ENCODE assay signal across 19 mouse cellular contexts in the genomic region with DNA sequence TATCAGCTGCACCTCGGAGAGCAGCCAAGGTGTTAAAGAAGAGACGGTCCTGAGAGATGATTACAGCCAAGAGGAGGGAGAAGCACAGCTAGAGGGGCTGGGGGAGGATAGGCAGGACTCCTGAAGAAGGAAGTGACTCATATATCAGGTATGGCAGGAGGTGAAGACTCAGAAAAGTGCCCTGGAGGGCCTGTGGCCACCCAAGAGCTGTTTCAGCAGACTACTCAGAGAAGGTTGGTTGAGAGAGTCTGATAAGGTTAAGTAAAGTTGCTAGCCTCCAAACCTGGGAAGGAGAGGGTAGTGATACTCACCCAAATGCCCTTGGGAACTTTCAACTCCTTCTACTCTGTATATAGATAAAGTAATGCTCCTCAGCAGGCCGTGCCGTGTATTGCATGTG.
DNase-seq lines count a peak whose midpoint lies in the region; ATAC-seq and TF ChIP-seq lines count a peak whose summit lies in the region.
"Had no signal": no experiment of that assay in that cellular context is flagged by ENCODE, and none has a peak within 500 bp of the region (broad histone marks: within the 10 kb centered on the region; RNA-seq: fewer than 3 reads in every experiment).

No protein-coding gene starts in this region.

- no peak for TF ChIP-seq CTCF in Patski (IDR thresholded peaks at IDR 0.05)

- H3K27ac ChIP-seq in hindbrain, embryonic 16.5 days (ENCODE audit: low read depth, low read length) = no peak overlapping the region
- no peak overlapping the region for H3K27ac ChIP-seq in hindbrain, embryonic 13.5 days
- no peak overlapping the region for H3K27ac ChIP-seq in midbrain, embryonic 15.5 days
- no peak overlapping the region for H3K27ac ChIP-seq in midbrain, embryonic 16.5 days (ENCODE audit: low read length)
- H3K27ac ChIP-seq: embryonic facial prominence, embryonic 12.5 days; forebrain, embryonic 12.5 days; heart, embryonic 13.5 days; hindbrain, embryonic 14.5 days had no signal

- DNase-seq in Patski (ENCODE audit: low read depth, low spot score) = no peak
- no peak for DNase-seq in spleen, postnatal 14 days (ENCODE audit: low spot score in 2 of 2)
- DNase-seq: adrenal gland, adult 8-10 months; adrenal gland, postnatal 36 days; cerebellum, adult 2 months; cerebellum, postnatal 10 days; forebrain, postnatal 0 days; gastrocnemius, postnatal 14 days; heart, postnatal 36 days had no signal

- H3K4me3 ChIP-seq in hindbrain, embryonic 16.5 days (ENCODE audit: low read length) = no peak overlapping the region
- no peak overlapping the region for H3K4me3 ChIP-seq in hindbrain, embryonic 13.5 days
- no peak overlapping the region for H3K4me3 ChIP-seq in midbrain, embryonic 15.5 days
- no peak overlapping the region for H3K4me3 ChIP-seq in midbrain, embryonic 16.5 days (ENCODE audit: low read depth, low read length)
- H3K4me3 ChIP-seq: embryonic facial prominence, embryonic 12.5 days; forebrain, embryonic 12.5 days; heart, embryonic 13.5 days had no signal

- in situ Hi-C loops in Patski (cut with MboI; ENCODE audit: low pct_unique_long_range_greater_than_20kb) = no loop called here

- H3K9me3 ChIP-seq in hindbrain, embryonic 16.5 days (ENCODE audit: control insufficient read depth, low read length) = no peaks in the 10 kb centered on the region
- H3K9me3 ChIP-seq in hindbrain, embryonic 13.5 days = no peaks in the 10 kb centered on the region
- H3K9me3 ChIP-seq in midbrain, embryonic 15.5 days = no peaks in the 10 kb centered on the region
- H3K9me3 ChIP-seq in midbrain, embryonic 16.5 days (replicated peaks; ENCODE audit: control insufficient read depth, low read length, poor library complexity, severe bottlenecking) = no peaks in the 10 kb centered on the region
- H3K9me3 ChIP-seq: embryonic facial prominence, embryonic 12.5 days; forebrain, embryonic 12.5 days; heart, embryonic 13.5 days had no signal

- no peak overlapping the region for H3K9ac ChIP-seq in hindbrain, embryonic 16.5 days (ENCODE audit: low read depth, low read length)
- H3K9ac ChIP-seq in hindbrain, embryonic 13.5 days = no peak overlapping the region
- no peak overlapping the region for H3K9ac ChIP-seq in midbrain, embryonic 15.5 days
- H3K9ac ChIP-seq in midbrain, embryonic 16.5 days (ENCODE audit: low read depth, low read length) = no peak overlapping the region
- H3K9ac ChIP-seq: embryonic facial prominence, embryonic 12.5 days; forebrain, embryonic 12.5 days; forebrain, postnatal 0 days; heart, embryonic 13.5 days; hindbrain, embryonic 14.5 days had no signal

- no peaks in the 10 kb centered on the region for H3K27me3 ChIP-seq in hindbrain, embryonic 16.5 days (replicated peaks; ENCODE audit: control insufficient read depth, insufficient read depth, low read length)
- H3K27me3 ChIP-seq in hindbrain, embryonic 13.5 days = no peaks in the 10 kb centered on the region
- no peaks in the 10 kb centered on the region for H3K27me3 ChIP-seq in midbrain, embryonic 15.5 days (replicated peaks)
- H3K27me3 ChIP-seq in midbrain, embryonic 16.5 days (ENCODE audit: control insufficient read depth, insufficient read depth, low read depth, low read length) = no peaks in the 10 kb centered on the region
- no peaks in the 10 kb centered on the region for H3K27me3 ChIP-seq in Patski
- H3K27me3 ChIP-seq: embryonic facial prominence, embryonic 12.5 days; forebrain, embryonic 12.5 days; heart, embryonic 13.5 days had no signal

- CTCF ChIA-PET in Patski (lab: Charles Lee) = interaction anchor here (1.2 to 2.4 kb wide), 6 partner anchors 12 to 209 kb away, joined by 3 to 6 read pairs (median 4); no protein-coding TSS in a partner anchor

- H3K4me2 ChIP-seq in hindbrain, embryonic 16.5 days (ENCODE audit: low read length) = no peak overlapping the region
- no peak overlapping the region for H3K4me2 ChIP-seq in hindbrain, embryonic 13.5 days
- no peak overlapping the region for H3K4me2 ChIP-seq in midbrain, embryonic 15.5 days
- no peak overlapping the region for H3K4me2 ChIP-seq in midbrain, embryonic 16.5 days (ENCODE audit: low read length)
- H3K4me2 ChIP-seq: embryonic facial prominence, embryonic 12.5 days; forebrain, embryonic 12.5 days; heart, embryonic 13.5 days; hindbrain, embryonic 14.5 days had no signal

- ATAC-seq in hindbrain, embryonic 16.5 days = 0 out of 2 replicates have a peak, but pooled peaks have one; percentile 12
- ATAC-seq in hindbrain, embryonic 13.5 days (ENCODE audit: low FRiP score) = no peak
- ATAC-seq in midbrain, embryonic 15.5 days (replicated peaks) = 0 out of 2 replicates have a peak, but pooled peaks have one; percentile 3
- no peak for ATAC-seq in midbrain, embryonic 16.5 days
- ATAC-seq in Patski = peak; percentile 90
- ATAC-seq in megakaryocyte progenitor cell, adult 5-6 weeks (replicated peaks; ENCODE audit: poor library complexity) = peak; percentile 23
- ATAC-seq: forebrain, postnatal 0 days; inflammation-experienced regulatory T-cells, adult 6 months had no signal

- H3K4me1 ChIP-seq in hindbrain, embryonic 16.5 days (ENCODE audit: control insufficient read depth, insufficient read depth, low read depth, low read length) = no peaks in the 10 kb centered on the region
- peaks cover 15% of the 10 kb centered on the region for H3K4me1 ChIP-seq in hindbrain, embryonic 13.5 days (replicated peaks)
- H3K4me1 ChIP-seq in midbrain, embryonic 15.5 days = peaks cover 18% of the 10 kb centered on the region; the same call in 1 of the 2 replicates
- peaks cover 5% of the 10 kb centered on the region; the same call in 1 of the 2 replicates for H3K4me1 ChIP-seq in midbrain, embryonic 16.5 days (ENCODE audit: control insufficient read depth, insufficient read depth, low read length)

- no peaks in the 10 kb centered on the region for H3K36me3 ChIP-seq in hindbrain, embryonic 16.5 days (ENCODE audit: control insufficient read depth, insufficient read depth, low read length)
- H3K36me3 ChIP-seq in hindbrain, embryonic 13.5 days = 0 out of 2 replicates have a peak, but pooled peaks cover 4% of the 10 kb centered on the region
- H3K36me3 ChIP-seq in midbrain, embryonic 15.5 days (replicated peaks) = no peaks in the 10 kb centered on the region
- H3K36me3 ChIP-seq in midbrain, embryonic 16.5 days (ENCODE audit: control insufficient read depth, insufficient read depth, low read length) = no peaks in the 10 kb centered on the region
- H3K36me3 ChIP-seq: embryonic facial prominence, embryonic 12.5 days had no signal

- POLR2A ChIA-PET in Patski (lab: Charles Lee) = interaction anchor here (0.5 to 1.2 kb wide), 3 partner anchors 11 to 19 kb away, joined by 4 read pairs; no protein-coding TSS in a partner anchor

- 84% methylated on average over 4 of the region's 4 CpGs for WGBS in hindbrain, embryonic 16.5 days
- 83% methylated on average over 4 of the region's 4 CpGs for WGBS in hindbrain, embryonic 13.5 days
- WGBS in midbrain, embryonic 15.5 days = 85% methylated on average over 4 of the region's 4 CpGs
- 89% methylated on average over 4 of the region's 4 CpGs for WGBS in midbrain, embryonic 16.5 days

Comparison
In these comparisons a context has a peak if more than half of its experiments do, and no peak if none do; other contexts are left out.
1. ATAC-seq: peak in hindbrain, embryonic 16.5 days (single experiment), midbrain, embryonic 15.5 days (single experiment), Patski (single experiment) and megakaryocyte progenitor cell, adult 5-6 weeks (single experiment); none in hindbrain, embryonic 13.5 days (single experiment) and midbrain, embryonic 16.5 days (single experiment).